Mouse (Mus musculus): ENCODE measurements around the gene Larp1.

Gene Larp1

GRCm38 (mm10) chr11:58102581-58103343 is 93.9 kb downstream of the Larp1 start:
- DNase-seq: peak; percentile 76

- DNase-seq: peak; percentile 71
These were observed 94.4 kb downstream of the Larp1 start for GRCm38 (mm10) chr11:58103344-58103653.

- peak; percentile 99 for DNase-seq
These were observed 94.9 kb downstream of the Larp1 start, which contains the start of gene Cnot8 for GRCm38 (mm10) chr11:58103697-58104306. TSS of gene Cnot8 (plus strand) at chr11:58104153.

GRCm38 (mm10) chr11:58104351-58104791 is 95.5 kb downstream of the Larp1 start:
- DNase-seq: no peak

GRCm38 (mm10) chr11:58107009-58107408 is 98.1 kb downstream of the Larp1 start:
- no peak for DNase-seq

- DNase-seq: no peak
These were observed 98.9 kb downstream of the Larp1 start for GRCm38 (mm10) chr11:58107664-58108337.

All from thymus, postnatal 4 days (tissue).